Mouse (Mus musculus) cerebellum, adult 11-12 months (tissue): ENCODE results near the gene Smarca2.

ENCODE experiments used
- DNase-seq: peaks from one replicate; pipeline ENCODE4 v3.0.0; 2022

Smarca2 gene

GRCm38 (mm10) chr19:26752611-26753163 lies 147.8 kb downstream of the Smarca2 start:
- DNase-seq = no peak

GRCm38 (mm10) chr19:26753266-26753872 lies 148.5 kb downstream of the Smarca2 start:
- no peak for DNase-seq

GRCm38 (mm10) chr19:26754016-26754794 lies 149.4 kb downstream of the Smarca2 start:
- no peak for DNase-seq

- DNase-seq = no peak
Observed at GRCm38 (mm10) chr19:26755991-26756390, 151.1 kb downstream of the Smarca2 start.

GRCm38 (mm10) chr19:26756399-26756798 lies 151.5 kb downstream of the Smarca2 start:
- no peak for DNase-seq

GRCm38 (mm10) chr19:26758156-26758555 lies 153.3 kb downstream of the Smarca2 start:
- DNase-seq = no peak

- no peak for DNase-seq
Observed at GRCm38 (mm10) chr19:26758620-26759019, 153.8 kb downstream of the Smarca2 start.

GRCm38 (mm10) chr19:26759295-26759694 lies 154.4 kb downstream of the Smarca2 start:
- DNase-seq = no peak

- DNase-seq = no peak
Observed at GRCm38 (mm10) chr19:26761257-26761656, 156.4 kb downstream of the Smarca2 start.

GRCm38 (mm10) chr19:26765483-26765882 lies 160.6 kb downstream of the Smarca2 start:
- DNase-seq = no peak

- peak; percentile 59 for DNase-seq
Observed at GRCm38 (mm10) chr19:26767454-26767853, 162.6 kb downstream of the Smarca2 start.

- DNase-seq = no peak
Observed at GRCm38 (mm10) chr19:26767941-26768340, 163.1 kb downstream of the Smarca2 start.

GRCm38 (mm10) chr19:26768846-26769245 lies 164.0 kb downstream of the Smarca2 start:
- DNase-seq = no peak

- no peak for DNase-seq
Observed at GRCm38 (mm10) chr19:26769609-26770500, 165.0 kb downstream of the Smarca2 start.

- no peak for DNase-seq
Observed at GRCm38 (mm10) chr19:26770592-26770991, 165.7 kb downstream of the Smarca2 start.

GRCm38 (mm10) chr19:26772051-26772583 lies 167.3 kb downstream of the Smarca2 start:
- no peak for DNase-seq

GRCm38 (mm10) chr19:26776066-26777025 lies 171.5 kb downstream of the Smarca2 start:
- no peak for DNase-seq

- DNase-seq = no peak
Observed at GRCm38 (mm10) chr19:26778199-26778598, 173.3 kb downstream of the Smarca2 start.

GRCm38 (mm10) chr19:26781209-26781608 lies 176.4 kb downstream of the Smarca2 start:
- DNase-seq = no peak

- DNase-seq = no peak
Observed at GRCm38 (mm10) chr19:26788446-26788845, 183.6 kb downstream of the Smarca2 start.
